Mouse (Mus musculus) NIH3T3 (cell line): ENCODE results near the gene Pid1.
A peak's percentile ranks its signal among the peaks of the same experiment; 100 is the strongest.

Source experiments
- DNase-seq: peaks from one replicate; pipeline ENCODE4 v3.0.0-alpha.2; 2012; ENCODE audit warnings: low read depth

The Pid1 gene

DNA sequence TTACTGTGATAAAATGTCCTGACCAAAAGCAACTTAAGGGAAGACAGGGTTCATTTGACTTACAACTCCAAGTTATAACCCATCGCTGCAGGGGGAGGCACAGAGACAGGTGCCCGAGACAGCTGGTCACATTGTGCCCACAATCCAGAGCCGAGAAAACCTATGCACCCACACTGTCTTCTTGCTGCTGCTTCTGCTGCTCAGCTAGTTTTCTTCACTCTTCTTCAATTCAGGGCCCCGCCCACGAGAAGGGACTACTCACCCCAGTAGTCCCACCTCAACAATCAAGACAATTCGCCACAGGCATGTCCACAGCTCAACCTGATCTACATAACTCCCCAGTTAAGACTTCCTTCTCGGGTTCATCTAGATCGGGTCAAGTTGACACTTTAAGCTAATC is at the start of gene Pid1:
Gene Pid1, minus strand, starts transcription at position 214 of the 400 bp plus-strand sequence.
- DNase-seq: no peak

DNA sequence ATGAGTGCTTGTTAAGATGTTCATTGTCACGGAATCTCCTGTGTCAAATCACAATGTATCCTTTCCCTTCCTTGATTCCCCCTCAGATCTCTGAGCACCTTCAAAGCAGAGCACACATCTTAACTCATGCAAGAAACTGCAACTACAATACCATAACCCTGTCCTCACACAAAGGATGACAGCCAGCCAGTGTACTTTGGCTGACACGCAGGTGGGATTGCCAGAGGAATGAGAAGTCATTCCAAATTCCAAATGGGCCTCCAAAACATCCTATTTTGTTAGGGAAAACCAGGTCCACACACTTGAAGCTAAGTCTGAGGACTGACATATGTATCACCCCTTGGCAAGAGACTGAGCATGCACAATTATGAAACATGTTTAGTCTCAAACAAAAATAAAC is 45.5 kb upstream of the Pid1 start:
- DNase-seq: no peak

GRCm38 (mm10) chr1:84408873-84409272 is 44.9 kb upstream of the Pid1 start:
- DNase-seq: no peak

GRCm38 (mm10) chr1:84406891-84407290 is 42.9 kb upstream of the Pid1 start:
- peak; percentile 52 for DNase-seq

DNA sequence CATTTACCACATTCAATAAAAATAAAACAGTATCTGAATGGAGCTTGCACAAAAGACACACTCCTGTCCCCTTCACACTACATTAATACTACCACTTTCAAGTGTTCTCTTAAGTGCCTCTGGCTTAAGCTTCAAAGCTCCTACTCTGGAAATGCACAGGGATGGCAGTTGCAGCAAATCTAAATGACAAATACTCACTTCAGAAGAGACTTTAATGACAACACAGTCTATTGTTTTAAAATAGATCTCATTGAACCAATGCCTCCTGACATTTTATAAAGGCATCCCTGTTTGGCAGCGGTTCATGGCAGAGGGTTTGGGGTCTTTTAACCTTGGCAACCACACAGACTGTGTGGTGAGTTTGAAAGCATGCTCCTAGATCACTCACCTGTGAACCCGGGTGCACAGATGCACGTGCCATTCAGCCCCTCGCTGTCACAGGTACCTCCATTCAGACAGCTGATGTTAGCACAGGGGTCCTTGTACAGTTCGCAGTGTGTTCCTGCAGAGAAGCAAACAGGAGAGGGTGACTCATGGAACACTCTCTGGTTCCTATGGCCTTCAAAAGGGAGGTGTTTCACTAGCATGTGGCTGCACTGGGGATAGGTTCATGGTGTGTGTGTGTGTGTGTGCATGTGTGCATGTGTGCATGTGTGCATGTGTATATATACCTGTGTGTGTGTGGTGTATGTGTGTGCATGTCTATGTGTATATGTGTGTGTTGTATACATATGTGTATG is 41.7 kb upstream of the Pid1 start:
- DNase-seq: no peak

DNA sequence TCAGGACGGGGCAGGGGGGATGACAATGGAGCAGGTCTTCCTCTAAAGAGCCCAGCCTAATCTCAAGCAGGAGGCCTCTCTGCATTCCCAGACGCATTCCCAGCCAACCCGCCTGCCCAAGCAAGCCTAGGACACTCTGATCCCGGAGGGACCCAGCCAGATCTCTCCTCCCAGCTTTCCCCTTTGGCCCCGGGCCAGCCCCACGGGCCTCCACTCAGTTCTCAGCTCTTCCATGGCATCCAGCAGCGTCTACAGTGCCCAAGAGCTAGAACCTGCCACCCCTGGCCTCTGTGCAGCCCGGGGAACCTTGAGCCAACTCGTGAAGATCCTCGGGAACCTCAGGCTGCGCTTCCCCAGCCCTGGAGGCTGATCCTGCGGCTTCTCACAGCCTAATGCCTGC is 40.9 kb upstream of the Pid1 start:
- no peak for DNase-seq

GRCm38 (mm10) chr1:84402154-84402553 is 38.2 kb upstream of the Pid1 start:
- no peak for DNase-seq

DNA sequence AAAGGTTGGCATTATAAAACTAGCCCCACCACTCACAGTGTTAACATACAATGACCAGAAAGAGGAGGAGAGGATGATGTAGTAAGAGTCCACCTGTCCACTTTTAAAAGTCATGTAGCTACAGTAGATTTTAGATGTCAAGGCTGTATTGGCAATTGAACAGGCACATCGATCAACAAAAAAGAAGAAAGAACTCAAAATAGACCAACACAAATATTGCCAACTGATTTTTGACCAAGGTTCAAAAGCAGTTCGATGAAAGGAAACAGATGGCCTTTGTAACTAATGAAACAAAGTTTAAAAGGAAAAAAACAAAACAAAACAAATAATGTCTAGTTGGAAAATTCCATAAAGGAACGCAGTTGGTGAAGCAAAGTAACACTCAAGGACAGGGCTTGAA is 35.7 kb upstream of the Pid1 start:
- no peak for DNase-seq

DNA sequence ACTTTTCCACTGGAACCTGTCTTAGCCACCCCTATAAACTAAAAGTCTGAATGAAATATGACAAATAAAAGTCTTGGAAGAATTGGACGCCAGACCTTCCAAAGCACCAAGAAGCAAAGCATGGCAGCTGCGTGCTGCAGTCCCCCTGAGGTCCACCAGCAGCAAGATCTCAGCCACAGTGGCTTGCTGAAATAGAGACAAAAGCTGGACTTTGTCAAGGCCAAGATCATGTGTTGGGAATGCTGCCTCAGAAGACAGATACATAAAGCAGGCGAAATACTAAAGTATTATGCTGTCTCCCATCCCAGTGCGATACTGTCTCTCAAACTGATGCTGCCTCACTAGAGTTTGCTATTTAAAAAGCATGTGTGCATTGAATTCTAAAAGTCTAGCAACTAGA is 35.1 kb upstream of the Pid1 start:
- no peak for DNase-seq

DNA sequence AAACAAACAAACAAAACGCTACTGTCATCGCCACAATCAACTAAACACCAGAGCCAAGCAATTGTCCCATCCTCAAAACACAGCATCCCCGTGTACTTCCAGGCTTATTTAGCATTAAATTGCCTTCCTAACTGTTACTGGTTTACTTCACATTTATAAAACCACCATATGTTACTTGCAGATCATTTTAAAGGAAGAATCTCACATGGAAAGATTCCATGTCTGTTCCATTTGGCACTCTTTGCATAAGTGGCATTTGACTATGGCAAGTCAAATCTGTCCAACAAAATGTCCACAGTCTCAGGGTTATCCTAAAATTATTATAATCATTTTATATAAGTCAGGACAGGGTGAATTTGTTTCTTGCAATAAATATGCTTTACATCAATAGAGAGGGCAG is 32.8 kb upstream of the Pid1 start:
- DNase-seq: no peak

DNA sequence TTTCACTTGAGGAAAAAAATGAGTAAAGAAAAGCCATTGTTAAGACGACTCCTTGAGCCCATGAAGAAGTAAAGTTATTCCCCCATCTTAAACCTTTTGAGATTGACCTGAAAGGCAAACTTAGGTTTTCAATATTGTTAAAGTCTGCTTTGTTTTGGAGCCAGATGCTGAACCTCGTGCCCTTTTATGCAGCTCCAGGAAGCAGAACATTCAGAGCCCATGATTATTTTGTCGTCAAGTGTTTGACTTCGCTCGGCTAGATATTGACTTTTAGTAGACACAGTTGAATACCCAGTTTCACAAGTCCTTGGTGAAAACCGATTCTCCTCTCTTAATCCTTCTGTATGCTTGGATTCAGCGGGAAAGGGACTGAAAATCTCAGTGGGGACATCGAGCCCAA is 31.9 kb upstream of the Pid1 start:
- no peak for DNase-seq

- no peak for DNase-seq
Measured at GRCm38 (mm10) chr1:84390961-84391360, 27.0 kb upstream of the Pid1 start.

DNA sequence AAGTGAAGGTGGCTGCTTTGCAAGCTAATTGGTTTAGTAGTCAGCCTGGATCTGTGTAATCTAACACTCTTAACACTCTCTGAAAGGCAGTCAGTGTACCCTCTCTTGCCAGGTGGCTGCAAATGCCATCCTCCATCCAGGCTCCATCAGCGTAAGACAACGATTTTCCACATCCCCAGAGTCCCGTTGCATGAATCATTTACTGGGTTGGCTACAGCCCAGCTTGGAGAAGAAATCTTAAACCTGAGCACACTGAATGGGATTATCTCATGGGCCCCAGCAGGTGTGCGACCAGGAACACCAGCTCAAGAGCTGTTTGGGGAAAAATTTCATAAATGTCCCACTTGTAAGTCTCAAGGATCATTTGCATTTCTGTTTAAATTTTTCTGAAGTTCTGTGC is 23.6 kb upstream of the Pid1 start:
- DNase-seq: no peak

GRCm38 (mm10) chr1:84386481-84387146 is 22.6 kb upstream of the Pid1 start:
- DNase-seq: no peak

DNA sequence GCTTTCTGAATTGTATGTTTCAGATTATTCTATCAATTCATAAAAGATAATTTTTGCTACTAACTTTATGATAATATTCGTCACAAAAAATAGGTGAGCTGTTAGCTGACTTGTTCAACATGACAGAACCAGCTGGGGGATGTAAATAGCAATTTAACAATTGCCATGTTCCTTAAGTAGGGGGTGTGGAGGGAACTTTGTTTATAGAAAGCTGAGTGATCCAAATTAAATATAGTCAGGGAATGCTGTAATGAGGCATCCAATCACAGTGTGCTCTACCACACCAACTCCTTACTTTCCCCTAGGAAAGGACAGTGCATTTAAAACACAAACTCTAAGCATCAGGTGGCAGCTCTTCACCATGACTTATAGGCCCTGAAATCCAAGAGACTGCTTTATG is 18.7 kb upstream of the Pid1 start:
- DNase-seq: no peak

GRCm38 (mm10) chr1:84382064-84382463 is 18.1 kb upstream of the Pid1 start:
- no peak for DNase-seq

DNA sequence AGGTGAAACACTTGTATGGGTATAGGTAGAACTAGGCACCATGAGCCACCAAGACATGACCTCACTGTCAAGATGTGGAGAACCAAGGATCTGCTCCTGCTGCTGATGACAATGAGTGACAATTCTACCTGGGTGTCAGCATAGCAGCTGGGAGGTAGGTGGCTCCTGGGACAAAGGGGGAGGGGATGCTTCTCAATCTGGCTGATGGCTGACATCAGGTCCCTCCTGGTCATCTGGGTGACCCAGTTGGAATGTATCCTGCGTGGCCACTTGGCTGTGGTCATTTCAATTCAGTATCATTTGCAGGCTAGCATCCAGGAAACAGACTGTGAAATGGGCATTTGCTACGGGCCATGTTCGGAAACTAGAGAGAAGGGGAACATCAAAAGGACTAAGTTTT is 16.9 kb upstream of the Pid1 start:
- no peak for DNase-seq

DNA sequence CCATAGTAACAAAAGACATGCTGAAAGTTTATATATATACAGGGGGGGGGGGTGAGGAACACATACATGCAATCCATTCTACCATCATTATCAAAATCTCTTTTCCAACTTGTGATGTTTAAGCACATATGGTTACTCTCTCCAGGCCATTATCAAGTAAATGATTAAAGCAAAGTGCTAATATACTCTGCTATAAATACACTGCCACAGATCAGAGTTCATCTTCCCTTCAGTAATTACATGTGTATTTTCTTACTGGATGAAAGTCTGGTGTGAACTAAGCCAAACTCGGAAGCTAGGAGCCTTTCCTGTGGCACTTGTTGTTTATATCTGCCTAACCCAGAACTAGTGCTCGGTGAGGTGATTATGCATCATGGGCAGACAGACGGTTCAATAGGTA is 3.8 kb upstream of the Pid1 start:
- no peak for DNase-seq

DNA sequence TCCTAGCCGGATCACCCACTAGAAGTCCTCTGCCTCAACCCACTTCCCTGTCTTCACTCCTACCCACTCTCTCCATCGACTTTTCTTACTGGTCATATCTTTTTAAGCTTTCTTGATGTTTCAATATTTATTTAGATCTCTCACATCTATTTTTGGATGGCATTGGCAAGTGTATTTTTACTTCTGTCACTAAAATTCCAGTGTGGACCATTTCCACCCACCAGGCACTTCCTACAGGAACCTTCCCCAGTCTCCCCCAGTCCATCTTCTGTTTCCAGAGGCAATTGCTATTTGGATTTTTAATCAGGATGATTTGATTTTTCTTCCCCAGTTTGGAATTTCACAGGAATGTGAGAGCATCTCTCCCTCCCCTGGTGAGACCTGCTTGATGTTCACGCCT is 2.6 kb upstream of the Pid1 start:
- no peak for DNase-seq

DNA sequence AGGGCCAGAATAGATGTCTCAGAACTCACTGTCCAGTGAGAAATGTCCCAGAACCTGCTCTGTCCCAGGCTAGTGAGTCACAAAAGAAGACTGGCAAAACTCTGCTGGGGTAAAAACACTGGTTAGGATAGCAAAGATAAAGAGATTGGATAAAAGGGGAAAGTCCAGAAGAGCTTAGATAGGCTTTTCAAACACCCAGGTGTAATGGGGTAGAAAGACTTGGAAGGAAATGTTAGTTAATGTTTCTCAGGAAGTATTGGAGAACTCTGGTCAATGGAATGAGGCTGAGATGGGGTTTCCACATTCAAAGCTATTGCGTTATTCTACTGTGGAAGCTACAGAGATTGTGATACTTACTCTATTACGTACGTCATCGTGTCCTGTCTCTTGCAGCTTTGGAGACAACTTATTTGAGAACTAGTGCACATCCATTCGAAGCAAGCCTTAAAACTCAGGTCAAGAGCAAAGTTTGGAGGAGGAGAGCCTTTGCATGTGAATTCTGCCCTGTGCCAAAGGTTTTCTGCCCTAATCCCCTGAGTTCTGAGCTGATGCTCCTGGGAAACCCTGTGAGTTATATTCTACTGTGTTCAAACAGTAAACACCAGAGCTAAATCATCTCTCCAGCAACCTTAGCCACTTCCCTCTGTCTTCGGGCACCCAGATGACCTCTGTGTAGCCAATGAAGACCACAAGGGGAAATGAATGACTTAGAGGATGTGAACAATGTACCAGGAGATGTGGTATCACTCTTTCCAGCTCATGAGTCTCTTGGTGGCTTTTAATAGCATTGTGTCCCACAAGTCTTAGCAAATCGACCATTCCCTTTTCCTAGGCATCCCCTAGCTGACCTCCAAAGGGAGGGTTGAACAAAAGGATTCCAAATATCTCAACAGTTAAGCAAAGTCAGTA is 1.0 kb downstream of the Pid1 start:
- no peak for DNase-seq

GRCm38 (mm10) chr1:84362209-84362608 is 1.8 kb downstream of the Pid1 start:
- DNase-seq: no peak

DNA sequence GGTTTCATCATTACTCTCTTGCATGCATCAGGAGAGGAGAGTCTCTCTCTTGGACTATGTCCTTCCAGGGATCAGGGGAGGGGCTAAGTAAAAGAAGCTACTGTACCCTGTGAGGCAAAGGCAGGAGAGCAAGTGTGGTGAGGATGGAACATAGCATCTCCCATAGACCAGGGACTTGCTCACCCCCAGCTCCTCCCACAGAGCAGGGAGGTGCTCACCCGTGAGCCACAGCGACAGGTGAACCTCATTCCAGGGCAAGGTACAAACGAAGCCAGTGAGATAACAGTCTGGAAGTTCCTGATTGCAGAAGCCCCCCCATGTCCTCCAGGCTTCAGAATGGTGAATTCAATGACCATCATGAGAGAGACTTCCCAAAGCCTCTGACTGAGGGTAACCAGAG is 2.6 kb downstream of the Pid1 start:
- no peak for DNase-seq
